Mouse (Mus musculus): ENCODE results near the gene Tnnt3. TPM values are rescaled to one million over a fixed set of nuclear protein-coding genes. Genes with fewer than 3 reads are reported as not detected.

The Tnnt3 gene
- polyA plus RNA-seq, 1 experiment from 2014 or later, result 5.8 TPM

DNA sequence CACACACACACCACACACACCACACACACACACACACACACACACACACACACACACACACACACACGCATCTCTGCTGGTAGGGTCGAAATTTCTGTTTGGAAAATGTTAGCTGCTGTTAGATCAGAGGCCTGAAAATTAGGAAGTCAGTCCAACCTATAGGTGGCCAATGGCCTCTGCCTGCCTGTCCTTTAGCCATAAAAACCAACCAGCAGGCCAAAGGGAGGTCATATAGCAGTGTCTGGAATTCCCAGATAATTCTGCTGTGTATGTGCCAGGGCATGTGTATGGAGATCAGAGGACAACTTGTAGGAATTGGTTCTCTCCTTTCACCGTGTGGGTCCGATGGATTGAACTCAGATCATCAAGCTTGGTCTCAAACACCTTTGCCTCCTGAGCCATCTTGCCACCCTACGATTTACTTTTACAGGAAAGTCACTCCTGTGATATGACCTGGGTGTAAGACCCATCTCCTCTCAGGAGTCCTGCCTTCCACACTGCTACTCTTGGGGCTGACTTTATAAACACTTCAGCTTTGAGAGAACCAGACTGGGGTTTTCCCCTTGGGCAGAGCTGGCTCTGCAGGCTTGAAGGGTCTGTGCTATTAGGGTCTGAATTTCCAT lies 39.8 kb upstream of the Tnnt3 start:
- H3K27me3 ChIP-seq (ENCODE audit: control insufficient read depth, insufficient read depth, low read length), result no peaks in the 10 kb centered on the region

DNA sequence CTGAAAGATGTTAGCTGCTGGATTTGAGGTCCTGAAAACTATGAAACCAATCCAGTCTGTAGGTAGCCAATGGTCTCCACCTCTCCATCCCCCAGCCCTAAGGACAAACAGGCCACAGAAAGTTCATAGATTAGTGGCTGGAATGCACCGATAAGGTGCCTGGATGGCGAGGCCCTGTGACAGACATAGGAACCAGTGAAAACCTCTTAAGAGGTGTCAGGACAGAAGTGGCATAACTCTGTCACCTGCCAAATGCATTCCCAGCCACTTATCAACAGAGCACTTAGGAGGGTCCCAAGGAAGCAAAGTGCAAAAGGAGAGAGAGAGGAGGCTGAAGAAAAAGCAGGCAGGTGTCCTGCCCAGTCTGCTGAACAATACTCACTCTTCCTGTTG lies 39.3 kb upstream of the Tnnt3 start:
- Histone ChIP-seq H3K9me3 (ENCODE audit: control insufficient read depth, low read length) (no peaks in the 10 kb centered on the region), H3K4me2 (ENCODE audit: low read length) (peak overlapping the region; percentile 12; the same call in 1 of the 2 replicates), H3K4me1 (ENCODE audit: control insufficient read depth in 2 of 2, insufficient read depth in 2 of 2, low read length in 2 of 2) (peaks cover 69 to 82% of the 10 kb centered on the region in 2 experiments), H3K27ac (replicated peaks in 1 of 2; ENCODE audit: control insufficient read depth in 1 of 2, insufficient read depth in 1 of 2, low read depth in 2 of 2, low read length in 2 of 2) (peak overlapping the region; percentile 95 to 98), H3K36me3 (ENCODE audit: control insufficient read depth, insufficient read depth, low read length) (no peaks in the 10 kb centered on the region), H3K4me3 (ENCODE audit: control insufficient read depth in 1 of 2, insufficient read depth in 1 of 2, low read depth in 1 of 2, low read length in 2 of 2) (no peak overlapping the region), H3K27me3 (ENCODE audit: control insufficient read depth, insufficient read depth, low read length) (no peaks in the 10 kb centered on the region), H3K9ac (ENCODE audit: low read length) (peak overlapping the region; percentile 45; the same call in 1 of the 2 replicates)
- ATAC-seq (ENCODE audit: insufficient number of reproducible peaks, insufficient read depth, low FRiP score, low read depth), result peak; percentile 77
- 13% methylated on average over 2 of the region's 2 CpGs for WGBS

More for the DNA sequence above, 39.8 kb upstream of the Tnnt3 start:
- H3K27ac ChIP-seq (replicated peaks in 1 of 2; ENCODE audit: control insufficient read depth in 1 of 2, insufficient read depth in 1 of 2, low read depth in 2 of 2, low read length in 2 of 2), result peak overlapping the region; percentile 95 to 98
- H3K9ac ChIP-seq (ENCODE audit: low read length), result peak overlapping the region; percentile 45; the same call in 1 of the 2 replicates
- no peak for ATAC-seq (ENCODE audit: insufficient number of reproducible peaks, insufficient read depth, low FRiP score, low read depth)
- H3K9me3 ChIP-seq (ENCODE audit: control insufficient read depth, low read length), result no peaks in the 10 kb centered on the region
- WGBS, result 30% methylated on average over 5 of the region's 5 CpGs
- H3K4me2 ChIP-seq (ENCODE audit: low read length), result peak overlapping the region; percentile 12; the same call in 1 of the 2 replicates
- H3K36me3 ChIP-seq (ENCODE audit: control insufficient read depth, insufficient read depth, low read length), result no peaks in the 10 kb centered on the region
- H3K4me1 ChIP-seq (ENCODE audit: control insufficient read depth in 2 of 2, insufficient read depth in 2 of 2, low read length in 2 of 2), result peaks cover 69 to 86% of the 10 kb centered on the region in 2 experiments
- no peak overlapping the region for H3K4me3 ChIP-seq (ENCODE audit: control insufficient read depth in 1 of 2, insufficient read depth in 1 of 2, low read depth in 1 of 2, low read length in 2 of 2)

DNA sequence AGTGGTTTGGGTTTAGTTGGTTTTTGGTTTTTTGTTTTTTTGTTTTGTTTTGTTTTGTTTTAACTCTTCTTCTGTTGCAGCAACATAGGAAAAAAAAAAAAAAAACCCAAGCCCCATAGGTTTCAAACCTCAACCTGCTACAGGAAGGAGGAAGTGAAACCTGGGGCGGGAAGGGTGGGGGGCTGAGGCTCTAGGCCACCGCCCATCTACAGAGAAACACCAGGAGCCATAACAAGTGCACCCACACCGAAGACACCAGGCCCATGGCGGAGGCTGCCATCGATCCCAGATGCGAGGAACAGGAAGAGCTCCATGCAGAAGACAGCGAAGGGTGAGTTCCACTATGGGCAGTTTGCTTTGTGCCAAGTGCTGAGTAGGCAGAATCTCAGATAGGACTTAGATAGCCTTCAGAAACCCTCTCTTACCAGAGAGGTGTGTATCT lies 38.0 kb upstream of the Tnnt3 start, which contains the start of gene Lsp1:
Gene Lsp1 (plus strand): TSS at position 174 of the 442 bp plus-strand sequence.
- no peak within 1 kb of the TSS for H3K4me3 ChIP-seq (ENCODE audit: control insufficient read depth in 1 of 2, insufficient read depth in 1 of 2, low read depth in 1 of 2, low read length in 2 of 2)
- H3K27me3 ChIP-seq (ENCODE audit: control insufficient read depth, insufficient read depth, low read length), result no peaks in the 10 kb centered on the region
- no peaks in the 10 kb centered on the region for H3K36me3 ChIP-seq (ENCODE audit: control insufficient read depth, insufficient read depth, low read length)
- H3K9ac ChIP-seq (ENCODE audit: low read length), result peak within 1 kb of the TSS; percentile 47; the same call in 1 of the 2 replicates
- 88% methylated on average over 7 of the region's 7 CpGs for WGBS
- no peak within 1 kb of the TSS for H3K4me2 ChIP-seq (ENCODE audit: low read length)
- no peaks in the 10 kb centered on the region for H3K9me3 ChIP-seq (ENCODE audit: control insufficient read depth, low read length)
- H3K4me1 ChIP-seq (ENCODE audit: control insufficient read depth in 2 of 2, insufficient read depth in 2 of 2, low read length in 2 of 2), result peaks cover 62 to 71% of the 10 kb centered on the region in 2 experiments
- ATAC-seq (ENCODE audit: insufficient number of reproducible peaks, insufficient read depth, low FRiP score, low read depth), result no peak
- peak within 1 kb of the TSS; percentile 95 to 98 for H3K27ac ChIP-seq (replicated peaks in 1 of 2; ENCODE audit: control insufficient read depth in 1 of 2, insufficient read depth in 1 of 2, low read depth in 2 of 2, low read length in 2 of 2)

DNA sequence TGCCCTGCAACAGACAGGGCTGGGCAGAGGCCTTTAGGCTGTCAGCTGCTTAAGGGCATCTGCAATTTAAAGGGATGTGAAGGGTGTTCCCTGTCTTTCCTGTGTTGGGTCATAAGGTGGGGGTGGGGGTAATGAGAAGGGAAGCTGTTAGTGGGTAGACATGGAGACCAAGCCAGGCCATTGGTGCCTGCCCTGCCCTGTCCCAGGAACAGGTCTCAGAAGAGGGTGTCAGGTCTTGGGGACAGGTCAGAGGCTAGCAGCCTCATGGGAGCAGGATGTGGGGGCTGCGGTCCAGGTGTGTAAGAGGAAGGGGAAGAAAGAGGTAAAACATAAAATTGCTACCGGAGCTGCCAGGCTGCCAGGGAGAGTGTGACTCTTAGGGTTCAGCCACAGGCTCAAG lies 37.2 kb upstream of the Tnnt3 start:
- Histone ChIP-seq H3K9ac (ENCODE audit: low read length) (no peak overlapping the region; the same call in 1 of the 2 replicates), H3K9me3 (ENCODE audit: control insufficient read depth, low read length) (no peaks in the 10 kb centered on the region), H3K36me3 (ENCODE audit: control insufficient read depth, insufficient read depth, low read length) (no peaks in the 10 kb centered on the region), H3K27ac (replicated peaks in 1 of 2; ENCODE audit: control insufficient read depth in 1 of 2, insufficient read depth in 1 of 2, low read depth in 2 of 2, low read length in 2 of 2) (peak overlapping the region in 1 of 2 experiments; percentile 98; a peak in 1 of 4 replicates), H3K4me2 (ENCODE audit: low read length) (no peak overlapping the region), H3K4me1 (ENCODE audit: control insufficient read depth in 2 of 2, insufficient read depth in 2 of 2, low read length in 2 of 2) (peaks cover 57 to 63% of the 10 kb centered on the region in 2 experiments), H3K27me3 (ENCODE audit: control insufficient read depth, insufficient read depth, low read length) (no peaks in the 10 kb centered on the region), H3K4me3 (ENCODE audit: control insufficient read depth in 1 of 2, insufficient read depth in 1 of 2, low read depth in 1 of 2, low read length in 2 of 2) (no peak overlapping the region)
- WGBS, result 96% methylated on average over 2 of the region's 2 CpGs
- no peak for ATAC-seq (ENCODE audit: insufficient number of reproducible peaks, insufficient read depth, low FRiP score, low read depth)

DNA sequence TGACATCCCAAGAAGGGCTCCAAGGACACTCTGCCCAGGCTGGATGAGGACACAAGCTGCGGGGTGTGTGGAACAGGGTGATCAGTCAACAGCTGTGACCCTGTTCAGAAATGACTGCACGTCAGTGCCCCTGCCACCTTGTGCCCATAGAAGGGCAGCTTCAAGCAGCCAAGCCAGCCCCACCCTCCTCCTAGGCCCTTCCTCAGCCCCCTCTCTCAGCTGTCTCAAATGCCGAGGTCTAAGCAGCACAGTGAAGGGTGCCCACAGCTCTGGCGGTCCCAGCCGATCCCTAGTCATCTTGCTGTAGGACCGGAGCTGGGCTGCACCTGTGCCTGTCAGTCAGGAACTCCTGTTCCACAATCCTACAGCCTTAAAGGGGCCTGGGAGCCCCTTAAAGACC lies 36.4 kb upstream of the Tnnt3 start:
- no peak for ATAC-seq (ENCODE audit: insufficient number of reproducible peaks, insufficient read depth, low FRiP score, low read depth)
- H3K4me3 ChIP-seq (ENCODE audit: control insufficient read depth in 1 of 2, insufficient read depth in 1 of 2, low read depth in 1 of 2, low read length in 2 of 2), result no peak overlapping the region
- H3K9ac ChIP-seq (ENCODE audit: low read length), result 0 out of 2 replicates have a peak overlapping the region, but pooled peaks have one; percentile 26
- H3K4me1 ChIP-seq (ENCODE audit: control insufficient read depth in 2 of 2, insufficient read depth in 2 of 2, low read length in 2 of 2), result peaks cover 51 to 55% of the 10 kb centered on the region in 2 experiments
- H3K9me3 ChIP-seq (ENCODE audit: control insufficient read depth, low read length), result no peaks in the 10 kb centered on the region
- H3K36me3 ChIP-seq (ENCODE audit: control insufficient read depth, insufficient read depth, low read length), result no peaks in the 10 kb centered on the region
- H3K27me3 ChIP-seq (ENCODE audit: control insufficient read depth, insufficient read depth, low read length), result no peaks in the 10 kb centered on the region
- 77% methylated on average over 6 of the region's 6 CpGs for WGBS
- no peak overlapping the region for H3K27ac ChIP-seq (replicated peaks in 1 of 2; ENCODE audit: control insufficient read depth in 1 of 2, insufficient read depth in 1 of 2, low read depth in 2 of 2, low read length in 2 of 2)
- H3K4me2 ChIP-seq (ENCODE audit: low read length), result 0 out of 2 replicates have a peak overlapping the region, but pooled peaks have one; percentile 1

DNA sequence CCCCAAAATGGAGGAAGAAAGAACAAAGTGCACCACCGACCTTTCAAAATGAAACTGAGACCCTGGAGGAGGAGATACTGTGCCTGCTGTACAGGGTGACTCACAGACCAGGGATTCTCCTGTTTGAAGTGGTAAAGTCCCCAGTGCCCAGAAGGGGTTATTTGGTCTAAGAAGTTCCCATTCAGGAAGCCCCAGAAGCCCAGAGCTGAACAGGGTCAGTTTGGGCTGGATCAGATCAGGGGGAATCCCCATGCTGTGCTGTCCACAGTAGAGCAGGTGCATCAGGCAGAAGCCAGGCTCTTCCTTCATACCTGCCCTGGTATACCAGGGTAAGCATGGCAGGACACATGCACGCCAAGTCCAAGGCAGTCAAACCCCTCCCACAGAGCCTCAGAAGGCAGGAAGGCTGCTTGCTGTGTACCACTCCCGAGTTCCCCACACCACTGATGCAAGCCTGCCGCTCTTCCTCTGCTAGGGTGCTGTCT lies 36.0 kb upstream of the Tnnt3 start:
- H3K4me1 ChIP-seq (ENCODE audit: control insufficient read depth in 2 of 2, insufficient read depth in 2 of 2, low read length in 2 of 2), result peaks cover 47 to 51% of the 10 kb centered on the region in 2 experiments
- H3K4me2 ChIP-seq (ENCODE audit: low read length), result 0 out of 2 replicates have a peak overlapping the region, but pooled peaks have one; percentile 1
- no peak overlapping the region for H3K27ac ChIP-seq (replicated peaks in 1 of 2; ENCODE audit: control insufficient read depth in 1 of 2, insufficient read depth in 1 of 2, low read depth in 2 of 2, low read length in 2 of 2)
- H3K9ac ChIP-seq (ENCODE audit: low read length), result peak overlapping the region; percentile 26; the same call in 1 of the 2 replicates
- WGBS, result 68% methylated on average over 4 of the region's 4 CpGs
- H3K4me3 ChIP-seq (ENCODE audit: control insufficient read depth in 1 of 2, insufficient read depth in 1 of 2, low read depth in 1 of 2, low read length in 2 of 2), result no peak overlapping the region
- no peak for ATAC-seq (ENCODE audit: insufficient number of reproducible peaks, insufficient read depth, low FRiP score, low read depth)
- H3K27me3 ChIP-seq (ENCODE audit: control insufficient read depth, insufficient read depth, low read length), result no peaks in the 10 kb centered on the region
- no peaks in the 10 kb centered on the region for H3K36me3 ChIP-seq (ENCODE audit: control insufficient read depth, insufficient read depth, low read length)
- H3K9me3 ChIP-seq (ENCODE audit: control insufficient read depth, low read length), result no peaks in the 10 kb centered on the region

DNA sequence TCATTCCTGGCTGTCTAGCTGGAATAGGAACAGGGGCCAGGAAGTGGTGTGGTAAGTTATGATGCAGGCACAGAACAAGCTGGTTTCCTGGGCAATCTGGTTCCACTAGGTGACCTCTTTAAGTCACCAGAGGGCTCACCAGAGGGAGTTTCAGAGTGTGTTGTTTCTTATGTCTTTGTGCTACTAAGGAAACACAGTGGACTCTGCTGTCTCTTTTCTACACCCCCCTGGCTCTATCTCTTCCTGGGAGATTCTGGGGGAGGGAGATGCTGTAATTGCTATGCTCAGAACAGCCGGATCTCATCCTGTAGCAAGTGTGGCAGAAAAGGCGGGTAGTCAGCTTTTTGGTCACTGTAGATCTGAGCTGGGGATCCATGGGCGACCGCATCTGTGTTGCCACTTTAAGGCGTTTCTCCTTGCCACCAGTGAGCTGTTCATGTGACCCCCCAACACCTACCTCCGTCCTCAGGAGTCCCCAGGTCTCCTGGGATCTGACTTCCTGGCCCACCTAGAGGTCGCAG lies 28.4 kb upstream of the Tnnt3 start:
- peaks cover 30 to 40% of the 10 kb centered on the region in 2 experiments for H3K4me1 ChIP-seq (ENCODE audit: control insufficient read depth in 2 of 2, insufficient read depth in 2 of 2, low read length in 2 of 2)
- 0 out of 2 replicates have a peak overlapping the region, but pooled peaks have one; percentile 12 for H3K9ac ChIP-seq (ENCODE audit: low read length)
- ATAC-seq (ENCODE audit: insufficient number of reproducible peaks, insufficient read depth, low FRiP score, low read depth), result no peak
- H3K9me3 ChIP-seq (ENCODE audit: control insufficient read depth, low read length), result no peaks in the 10 kb centered on the region
- H3K27me3 ChIP-seq (ENCODE audit: control insufficient read depth, insufficient read depth, low read length), result no peaks in the 10 kb centered on the region
- H3K4me2 ChIP-seq (ENCODE audit: low read length), result no peak overlapping the region
- no peaks in the 10 kb centered on the region for H3K36me3 ChIP-seq (ENCODE audit: control insufficient read depth, insufficient read depth, low read length)
- no peak overlapping the region for H3K4me3 ChIP-seq (ENCODE audit: control insufficient read depth in 1 of 2, insufficient read depth in 1 of 2, low read depth in 1 of 2, low read length in 2 of 2)
- H3K27ac ChIP-seq (replicated peaks in 1 of 2; ENCODE audit: control insufficient read depth in 1 of 2, insufficient read depth in 1 of 2, low read depth in 2 of 2, low read length in 2 of 2), result peak overlapping the region; percentile 70 to 73
- WGBS, result 70% methylated on average over 7 of the region's 7 CpGs

All from heart, embryonic 14.5 days (tissue).